Comparison of ENCODE assay signal across 8 mouse cellular contexts in the genomic region with DNA sequence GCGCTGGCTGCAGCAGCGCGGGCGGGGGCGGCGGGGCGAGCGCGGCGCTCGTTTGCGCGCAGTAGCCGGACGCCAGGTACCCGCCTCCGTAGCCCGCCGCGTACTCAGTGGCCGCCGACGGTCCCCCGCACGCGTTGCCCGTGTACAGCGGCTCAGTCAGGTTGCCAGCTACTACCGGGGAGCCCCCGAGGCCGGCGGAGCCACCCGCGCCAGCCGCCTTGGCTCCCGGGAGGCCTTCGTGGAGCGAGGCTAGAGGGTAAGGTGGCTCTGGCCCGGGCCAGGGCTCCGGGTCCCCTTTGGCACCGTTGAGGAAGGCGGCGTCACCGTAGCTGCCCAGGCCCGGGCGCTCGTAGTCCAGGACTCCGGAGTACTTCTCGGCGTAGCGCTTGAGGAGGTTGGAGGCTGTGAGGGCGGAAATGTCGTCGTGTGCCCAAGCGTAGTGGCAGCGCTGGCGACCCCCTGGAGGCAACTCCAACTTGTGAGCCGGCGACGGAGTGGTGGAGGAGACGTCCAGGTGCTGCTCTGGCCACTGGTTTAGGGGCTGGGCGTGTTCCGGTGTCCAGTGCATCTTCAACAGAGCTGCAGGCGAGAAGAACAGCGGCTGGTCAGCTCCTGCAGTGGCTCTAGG. TPM values are rescaled to one million over a fixed set of nuclear protein-coding genes. Genes with fewer than 3 reads are reported as not detected.
DNase-seq lines count a peak whose midpoint lies in the region; ATAC-seq and TF ChIP-seq lines count a peak whose summit lies in the region.

No protein-coding gene starts in this region.

- peaks cover 12% of the 10 kb centered on the region; the same call in 1 of the 2 replicates for H3K36me3 ChIP-seq in kidney, embryonic 14.5 days (ENCODE audit: control insufficient read depth, insufficient read depth, low read length)
- no peaks in the 10 kb centered on the region for H3K36me3 ChIP-seq in embryonic facial prominence, embryonic 13.5 days
- no peaks in the 10 kb centered on the region for H3K36me3 ChIP-seq in intestine, embryonic 15.5 days
- no peaks in the 10 kb centered on the region for H3K36me3 ChIP-seq in thymus, adult 2 months (ENCODE audit: control insufficient read depth, insufficient read depth, low read length)

- WGBS in kidney, embryonic 14.5 days: 17% methylated on average over 48 of the region's 65 CpGs
- WGBS in embryonic facial prominence, embryonic 13.5 days: 11% methylated on average over 64 of the region's 65 CpGs
- 39% methylated on average over 65 of the region's 65 CpGs for WGBS in intestine, embryonic 15.5 days
- 27% methylated on average over 65 of the region's 65 CpGs for WGBS in thymus, adult 2 months

- no peaks in the 10 kb centered on the region for H3K9me3 ChIP-seq in kidney, embryonic 14.5 days (ENCODE audit: control insufficient read depth, low read length)
- no peaks in the 10 kb centered on the region; the same call in 1 of the 2 replicates for H3K9me3 ChIP-seq in embryonic facial prominence, embryonic 13.5 days
- no peaks in the 10 kb centered on the region for H3K9me3 ChIP-seq in intestine, embryonic 15.5 days

- H3K4me3 ChIP-seq in kidney, embryonic 14.5 days (ENCODE audit: low read length): peak overlapping the region; percentile 28
- peak overlapping the region; percentile 51 for H3K4me3 ChIP-seq in embryonic facial prominence, embryonic 13.5 days
- H3K4me3 ChIP-seq in intestine, embryonic 15.5 days (replicated peaks): peak overlapping the region; percentile 36
- H3K4me3 ChIP-seq in thymus, adult 2 months (ENCODE audit: control insufficient read depth, insufficient read depth, low read length): no peak overlapping the region

- peaks cover 10% of the 10 kb centered on the region for H3K4me1 ChIP-seq in kidney, embryonic 14.5 days (ENCODE audit: control insufficient read depth, insufficient read depth, low read length)
- H3K4me1 ChIP-seq in embryonic facial prominence, embryonic 13.5 days: peaks cover 25% of the 10 kb centered on the region; the same call in 1 of the 2 replicates
- H3K4me1 ChIP-seq in intestine, embryonic 15.5 days (replicated peaks): peaks cover 19% of the 10 kb centered on the region
- no peaks in the 10 kb centered on the region for H3K4me1 ChIP-seq in thymus, adult 2 months (replicated peaks; ENCODE audit: control insufficient read depth, insufficient read depth, low read length)

- H3K27me3 ChIP-seq in kidney, embryonic 14.5 days (ENCODE audit: control insufficient read depth, insufficient read depth, low read length): peaks cover 38% of the 10 kb centered on the region
- peaks cover 69% of the 10 kb centered on the region for H3K27me3 ChIP-seq in embryonic facial prominence, embryonic 13.5 days
- H3K27me3 ChIP-seq in intestine, embryonic 15.5 days (replicated peaks): peaks cover 34% of the 10 kb centered on the region
- peaks cover 10% of the 10 kb centered on the region; the same call in 1 of the 2 replicates for H3K27me3 ChIP-seq in thymus, adult 2 months (ENCODE audit: control insufficient read depth, insufficient read depth, low read length)

- ATAC-seq in kidney, embryonic 14.5 days (ENCODE audit: low FRiP score, low TSS enrichment): peak; percentile 39; the same call in 1 of the 2 replicates
- no peak for ATAC-seq in embryonic facial prominence, embryonic 13.5 days (ENCODE audit: insufficient number of reproducible peaks, insufficient read depth, low FRiP score, low TSS enrichment, low read depth)
- ATAC-seq in intestine, embryonic 15.5 days: no peak

- H3K27ac ChIP-seq in kidney, embryonic 14.5 days (ENCODE audit: low read depth, low read length): no peak overlapping the region
- H3K27ac ChIP-seq in embryonic facial prominence, embryonic 13.5 days: no peak overlapping the region
- no peak overlapping the region for H3K27ac ChIP-seq in intestine, embryonic 15.5 days
- H3K27ac ChIP-seq in thymus, adult 2 months (ENCODE audit: control insufficient read depth, insufficient read depth, low read length): no peak overlapping the region

- no peak for DNase-seq in kidney, postnatal 10 days
- peak; percentile 68 for DNase-seq in neural tube, embryonic 10.5 days (ENCODE audit: extremely low spot score, low spot score)
- no peak for DNase-seq in left cerebral cortex, adult 8-10 months (ENCODE audit: low spot score in 2 of 2)
- no peak for DNase-seq in thymus, adult 2 months
- DNase-seq in urinary bladder, postnatal 4 days (ENCODE audit: low spot score in 2 of 2): no peak

- no peak for TF ChIP-seq CTCF in thymus, adult 2 months (IDR thresholded peaks at IDR 0.05; ENCODE audit: borderline replicate concordance, control insufficient read depth, extremely low read depth, insufficient read depth, low read length, poor library complexity)

- peak overlapping the region; percentile 67 for H3K4me2 ChIP-seq in kidney, embryonic 14.5 days (replicated peaks; ENCODE audit: low read depth, low read length)
- H3K4me2 ChIP-seq in embryonic facial prominence, embryonic 13.5 days: peak overlapping the region; percentile 88
- H3K4me2 ChIP-seq in intestine, embryonic 15.5 days (replicated peaks): peak overlapping the region; percentile 79

- H3K9ac ChIP-seq in kidney, embryonic 14.5 days (ENCODE audit: low read depth, low read length): peak overlapping the region; percentile 48; the same call in 1 of the 2 replicates
- H3K9ac ChIP-seq in embryonic facial prominence, embryonic 13.5 days: peak overlapping the region; percentile 62
- H3K9ac ChIP-seq in intestine, embryonic 15.5 days: peak overlapping the region; percentile 5; the same call in 1 of the 2 replicates

- TF ChIP-seq POLR2A in thymus, adult 2 months (IDR thresholded peaks at IDR 0.05; ENCODE audit: control insufficient read depth, extremely low read depth, insufficient read depth, low read length, poor library complexity): no peak

RNA-seq across cellular contexts. Expression of a gene that starts 6.7 kb away (rescaled TPM):
- not detected in 2 replicates for polyA plus RNA-seq in kidney, embryonic 14.5 days (2014; fragmentation: Nextera tagmentation; extraction: Ambion mirVana)
- polyA plus RNA-seq in embryonic facial prominence, embryonic 13.5 days (2015; fragmentation: Nextera tagmentation; extraction: Ambion mirVana): not detected in 2 replicates
- not detected in 2 replicates for polyA plus RNA-seq in intestine, embryonic 15.5 days (2015; fragmentation: Nextera tagmentation; extraction: Ambion mirVana)
- total RNA-seq in left cerebral cortex, adult 8-10 months (2022): not detected
- polyA plus RNA-seq in thymus, adult 2 months (2012; rRNA removed): not detected in 2 replicates

RNA-seq across cellular contexts. Expression of a gene that starts 24.4 kb away (rescaled TPM):
- 0.58 and 0.73 TPM in 2 replicates for polyA plus RNA-seq in kidney, embryonic 14.5 days (2014; fragmentation: Nextera tagmentation; extraction: Ambion mirVana)
- polyA plus RNA-seq in embryonic facial prominence, embryonic 13.5 days (2015; fragmentation: Nextera tagmentation; extraction: Ambion mirVana): 0.21 and 0.28 TPM in 2 replicates
- 0.18 and 0.19 TPM in 2 replicates for polyA plus RNA-seq in intestine, embryonic 15.5 days (2015; fragmentation: Nextera tagmentation; extraction: Ambion mirVana)
- total RNA-seq in left cerebral cortex, adult 8-10 months (2022): 1 to 10 TPM; 1.5 to 1.8 (median 1.6) TPM
- 0.86 and 1.4 TPM in 2 replicates for polyA plus RNA-seq in thymus, adult 2 months (2012; rRNA removed)

Comparison
In these comparisons a context has a peak if more than half of its experiments do, and no peak if none do; other contexts are left out.
1. H3K9ac ChIP-seq: peak in every context shown above with its lines; median percentile 62 in embryonic facial prominence, embryonic 13.5 days; 48 in kidney, embryonic 14.5 days; 5 in intestine, embryonic 15.5 days.